Mouse (Mus musculus) frontal cortex, postnatal 25 days (tissue): ENCODE data around the gene Dapp1.
"Not testable (repeated sequence)": the region's sequence is repeated elsewhere in the genome, so short reads cannot be mapped to it uniquely, and the experiment has no call there.

Experiments used
- DNase-seq, 2 experiments: peaks; one replicate each; pipeline ENCODE4 v3.0.0; 2022; ENCODE audit warnings: low spot score in 2 of 2

The Dapp1 gene

DNA sequence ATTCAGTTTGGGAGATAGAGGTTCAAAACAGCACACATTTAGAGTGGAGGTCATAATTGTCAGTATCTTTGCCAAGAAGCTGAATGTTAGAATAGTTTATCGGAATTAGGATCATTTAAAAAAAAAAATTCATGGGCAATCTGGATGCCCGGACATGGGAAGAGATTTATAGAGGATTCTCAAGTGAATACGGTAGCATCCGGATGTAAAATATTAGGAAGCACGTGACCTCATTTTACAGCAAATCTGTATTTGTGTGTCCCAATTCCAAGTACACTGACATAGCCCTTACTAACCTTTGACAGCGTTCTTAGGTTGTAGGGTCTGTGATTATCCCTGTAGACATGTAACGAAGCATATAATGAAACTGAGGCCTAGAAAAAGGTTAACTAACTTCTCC is 61.9 kb downstream of the Dapp1 start:
- no peak for DNase-seq

DNA sequence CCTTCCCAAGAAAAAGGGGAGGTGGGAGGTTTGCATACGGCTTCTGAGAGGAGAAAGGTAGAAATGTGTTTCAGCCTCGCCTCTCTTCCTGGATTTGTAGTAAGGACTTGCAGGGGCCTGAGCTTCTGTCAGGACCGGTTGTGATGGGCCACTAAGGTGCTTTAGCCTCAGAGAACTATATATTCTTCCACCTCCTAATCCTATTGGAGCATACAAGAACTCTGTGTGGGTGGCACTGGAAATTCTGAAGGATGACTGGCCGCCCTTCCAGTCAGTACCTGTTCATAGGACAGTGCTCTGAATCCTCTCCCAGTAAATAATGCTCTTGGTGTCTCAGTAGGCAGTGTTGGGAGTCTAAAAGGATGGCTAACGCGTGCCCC is 62.4 kb downstream of the Dapp1 start:
- DNase-seq, result no peak

DNA sequence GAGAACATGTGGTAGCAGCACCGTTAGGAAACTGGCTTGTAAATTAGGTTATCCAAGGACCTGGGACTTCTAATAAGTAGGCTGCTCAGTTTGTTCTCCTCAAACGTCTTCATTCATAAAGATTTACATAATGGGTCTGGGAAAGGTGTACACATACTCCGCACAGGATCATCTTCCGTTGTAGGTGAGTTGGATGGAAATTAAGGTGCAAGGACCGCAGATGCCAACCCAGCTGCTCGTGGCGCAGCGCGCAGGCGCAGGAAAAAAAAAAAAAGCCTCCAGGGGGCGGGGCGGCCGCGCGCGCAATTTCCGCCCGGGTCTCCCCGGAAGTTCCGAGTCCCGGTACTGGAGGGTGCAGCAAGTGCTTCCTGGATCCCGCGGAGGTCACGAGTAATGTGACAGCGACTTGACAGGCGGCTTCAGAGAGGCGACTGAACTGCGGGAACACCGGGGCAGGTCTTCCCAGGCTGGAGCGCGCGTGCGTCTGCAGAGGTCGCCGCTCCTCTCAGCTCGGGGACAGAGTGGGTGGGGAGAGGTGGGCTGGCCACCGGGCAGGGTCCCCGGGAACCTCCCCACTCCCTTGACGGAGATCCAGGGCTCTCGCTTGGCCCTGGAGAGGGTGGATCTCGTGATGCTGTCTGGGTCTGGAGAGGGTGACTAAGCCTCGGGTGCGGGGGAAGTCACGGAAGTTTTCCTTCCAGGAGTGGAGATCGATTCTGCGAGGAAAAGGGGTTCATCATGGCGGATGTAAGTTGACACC is 63.0 kb downstream of the Dapp1 start, which contains the start of gene Lamtor3:
Lamtor3 (plus strand) TSS at position 335 of the 760 bp plus-strand sequence.
- peak; percentile 66 to 79 for DNase-seq

DNA sequence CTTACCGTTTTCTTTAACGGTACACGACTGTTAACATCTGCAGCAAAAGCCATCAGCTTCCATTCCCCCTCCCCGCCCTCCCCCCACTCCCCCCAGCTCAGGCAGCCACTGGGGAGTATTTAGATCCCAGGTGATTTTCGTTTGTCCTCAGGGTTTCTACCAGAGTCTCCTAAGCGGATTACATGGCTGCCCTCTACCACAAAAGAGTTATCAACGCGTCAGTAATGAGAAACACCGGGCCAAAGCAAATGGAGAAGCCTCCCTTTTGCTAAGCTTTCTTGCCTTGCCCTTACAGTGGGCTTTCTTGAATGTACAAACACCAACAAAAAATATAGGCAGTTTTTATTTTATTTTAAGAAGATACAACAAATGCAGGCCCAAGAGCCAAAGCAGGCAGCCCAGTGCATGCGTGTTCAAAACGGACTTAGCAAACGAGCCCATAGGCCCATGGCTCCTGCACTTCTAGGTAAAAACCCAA is 63.6 kb downstream of the Dapp1 start:
- DNase-seq, result no peak

DNA sequence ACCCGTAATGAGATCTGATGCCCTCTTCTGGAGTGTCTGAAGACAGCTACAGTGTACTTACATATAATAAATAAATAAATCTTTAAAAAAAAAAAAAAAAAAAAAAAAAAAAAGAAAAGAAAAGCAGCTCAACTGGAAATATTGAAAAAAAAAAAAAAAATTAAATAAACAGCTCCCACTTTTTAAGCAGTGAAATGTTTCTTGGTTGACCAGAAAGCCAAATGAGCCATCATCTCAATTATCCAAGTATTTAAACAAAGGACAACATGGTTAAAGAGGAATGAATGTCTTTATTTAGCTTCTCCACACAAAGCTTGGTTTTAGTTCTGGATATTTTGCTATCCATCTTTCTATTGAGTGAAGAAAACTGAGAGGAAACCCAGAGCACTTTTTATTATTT is 66.8 kb downstream of the Dapp1 start:
- not testable (repeated sequence) for DNase-seq

DNA sequence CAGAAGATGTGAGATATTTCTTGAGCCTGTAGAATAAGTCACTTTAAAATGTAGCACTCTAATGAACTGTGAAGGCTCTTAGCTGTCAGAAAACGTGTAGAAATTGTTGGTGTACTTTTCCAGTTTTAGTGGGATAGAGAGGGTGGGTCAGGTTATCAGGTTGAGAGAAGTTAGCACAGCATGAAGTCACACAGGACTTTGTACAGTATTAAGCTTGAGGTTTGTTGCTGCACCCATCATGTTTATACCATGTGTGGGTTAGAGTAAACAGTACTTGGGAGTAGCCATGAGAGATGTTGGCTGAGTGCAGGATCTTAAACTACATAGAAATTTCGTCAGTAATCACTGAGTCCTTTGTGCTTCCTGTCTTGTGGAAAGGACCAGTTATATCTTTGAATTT is 68.3 kb downstream of the Dapp1 start:
- no peak for DNase-seq

DNA sequence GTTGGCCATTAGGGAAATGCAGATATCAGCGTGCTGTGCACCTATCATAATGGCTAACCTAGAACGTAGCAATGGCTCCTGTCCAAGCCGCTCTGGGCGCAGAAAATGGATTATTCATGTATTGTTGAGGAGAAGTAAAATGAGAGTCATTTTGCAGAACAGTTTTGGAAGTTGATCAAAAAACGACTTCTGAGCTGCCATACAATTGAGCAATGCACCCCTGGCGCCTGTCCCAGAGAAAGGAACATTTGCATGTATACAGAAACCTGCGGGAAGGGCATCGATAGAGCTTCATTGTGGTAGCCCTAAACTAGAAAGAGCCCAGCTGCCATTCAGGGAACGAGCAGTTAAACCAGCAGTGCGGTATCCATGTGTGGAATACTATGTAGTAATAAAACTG is 81.2 kb downstream of the Dapp1 start:
- no peak for DNase-seq

DNA sequence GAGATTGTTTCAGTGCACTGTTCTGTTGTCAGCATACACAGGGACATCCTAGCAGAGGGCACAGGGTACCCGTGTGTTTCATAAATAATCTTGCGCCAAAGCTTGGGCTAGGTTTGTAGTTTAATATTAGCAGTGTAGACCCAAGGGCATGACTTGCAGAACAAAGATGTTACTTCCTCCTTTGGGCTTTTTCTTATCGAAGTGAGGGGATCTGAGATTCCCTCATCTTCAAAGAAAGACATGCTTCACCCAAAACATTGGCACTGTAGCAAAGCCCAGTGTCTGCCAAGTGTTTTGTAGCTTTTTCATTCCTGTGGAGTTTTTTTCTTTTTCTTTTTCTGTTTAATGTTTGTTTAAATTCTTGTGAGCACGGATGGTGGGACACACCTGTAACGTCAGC is 83.7 kb downstream of the Dapp1 start:
- no peak for DNase-seq

DNA sequence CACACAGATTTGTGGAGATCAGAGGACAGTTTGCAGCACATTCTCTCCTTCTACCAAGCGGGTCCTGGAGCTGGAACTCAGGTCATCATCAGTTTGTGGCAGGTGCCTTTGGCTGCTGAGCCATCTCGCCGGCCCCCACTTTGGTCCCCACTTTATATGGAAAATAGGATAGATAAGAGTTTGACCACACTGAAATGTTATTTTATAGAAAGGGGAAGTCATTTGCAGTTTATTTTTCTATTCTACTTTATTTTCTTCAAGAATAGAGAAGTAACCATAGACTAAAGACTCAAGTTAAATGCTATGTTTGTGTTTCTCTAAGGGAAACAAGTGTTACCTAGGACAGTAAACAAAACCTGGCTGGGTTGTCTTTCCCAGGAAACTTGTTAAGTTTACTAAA is 84.5 kb downstream of the Dapp1 start:
- DNase-seq, result no peak

DNA sequence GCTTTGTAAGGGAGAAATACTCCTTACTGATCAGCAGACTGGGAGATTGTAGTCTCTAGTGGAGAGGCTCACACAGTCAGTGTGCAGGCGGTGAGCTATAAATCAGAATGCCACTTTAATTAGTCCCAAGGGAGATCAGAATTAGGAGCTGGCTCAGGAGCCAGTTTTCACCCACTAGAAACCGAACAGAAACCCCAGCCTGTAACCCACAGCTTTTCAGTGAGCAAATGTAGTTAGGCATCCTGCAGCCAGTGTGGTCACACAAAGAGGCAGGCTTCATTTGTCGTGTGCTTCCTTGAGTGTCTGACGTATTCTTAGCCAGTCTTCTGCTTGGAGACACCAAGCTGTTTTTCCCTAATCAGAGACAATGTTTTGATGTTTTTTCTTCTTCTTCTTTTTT is 85.0 kb downstream of the Dapp1 start:
- no peak for DNase-seq

DNA sequence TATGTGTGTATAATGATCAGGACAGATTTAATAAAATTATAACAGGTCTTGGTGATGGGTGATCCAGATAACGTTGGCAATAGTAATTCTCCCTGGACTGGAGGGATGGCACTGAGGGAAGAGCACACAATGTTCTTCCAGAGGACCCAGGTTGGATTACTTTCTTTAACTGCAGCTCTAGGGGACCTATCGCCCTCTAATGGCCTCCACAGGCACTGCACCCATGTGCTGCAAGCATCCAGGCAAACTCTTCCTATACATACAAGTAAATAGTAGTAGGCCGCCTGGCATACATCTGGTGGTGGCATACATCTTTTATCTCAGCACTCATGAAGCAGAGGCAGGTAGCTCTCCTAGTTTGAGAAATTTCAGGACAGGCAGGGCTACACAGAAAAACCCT is 86.1 kb downstream of the Dapp1 start:
- DNase-seq, result no peak

DNA sequence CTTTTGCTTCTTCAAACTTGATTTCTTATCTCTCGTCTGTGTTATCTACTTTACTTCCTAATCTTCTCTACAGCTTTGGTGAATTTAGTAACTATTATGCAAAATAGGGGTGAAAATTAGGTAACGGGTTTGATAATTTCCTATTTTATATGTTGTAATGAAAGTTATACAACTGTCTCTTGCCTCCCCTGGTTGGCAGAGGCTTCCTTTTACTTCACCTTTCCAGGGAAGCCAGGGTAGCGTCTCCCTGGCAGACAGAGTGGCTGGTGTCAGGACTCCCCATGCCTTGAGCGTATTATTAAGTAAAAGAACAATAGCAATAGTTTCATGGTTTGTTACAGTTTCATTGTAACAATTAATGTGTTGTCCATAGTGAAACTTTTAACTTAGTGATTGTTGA is 87.6 kb downstream of the Dapp1 start:
- no peak for DNase-seq

DNA sequence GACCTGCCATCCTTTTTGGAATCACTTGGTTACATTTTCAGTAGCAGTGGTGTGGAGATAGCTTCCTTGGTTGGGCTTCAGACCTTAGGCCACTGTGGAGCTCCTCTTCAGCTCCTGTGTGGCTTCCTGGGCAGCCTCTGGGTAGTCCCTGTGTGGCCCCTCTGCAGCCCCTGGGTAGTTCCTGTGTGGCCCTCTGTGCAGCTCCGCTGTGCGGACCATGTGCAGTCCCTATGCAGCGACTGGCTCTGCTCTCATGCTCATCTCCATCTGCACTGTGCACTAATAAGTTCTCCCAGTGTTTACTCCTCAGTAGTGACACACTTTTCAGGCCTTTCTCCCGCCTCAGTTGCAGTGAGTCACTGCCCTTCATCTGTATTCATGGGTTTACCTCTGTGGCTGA is 89.2 kb downstream of the Dapp1 start:
- no peak for DNase-seq

DNA sequence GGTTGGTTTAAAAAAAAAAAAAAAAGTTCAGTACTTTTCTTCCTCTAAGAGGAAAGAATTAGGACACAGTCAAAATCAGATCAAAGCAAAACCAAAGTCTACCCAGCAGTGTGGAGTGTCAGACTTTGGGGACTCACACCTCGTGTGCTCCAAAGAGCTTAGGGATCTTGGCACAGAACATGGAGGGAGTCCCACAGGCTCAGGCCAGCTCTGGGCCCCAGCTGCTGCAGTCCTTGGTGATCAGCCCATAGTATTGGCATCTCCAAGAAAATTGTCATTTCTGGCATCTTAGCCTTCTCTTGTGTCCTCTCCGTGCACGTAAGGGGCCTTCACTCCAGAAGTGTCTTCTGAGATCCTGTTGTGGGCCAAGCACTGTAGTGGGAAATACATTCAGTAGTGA is 90.3 kb downstream of the Dapp1 start:
- no peak for DNase-seq

DNA sequence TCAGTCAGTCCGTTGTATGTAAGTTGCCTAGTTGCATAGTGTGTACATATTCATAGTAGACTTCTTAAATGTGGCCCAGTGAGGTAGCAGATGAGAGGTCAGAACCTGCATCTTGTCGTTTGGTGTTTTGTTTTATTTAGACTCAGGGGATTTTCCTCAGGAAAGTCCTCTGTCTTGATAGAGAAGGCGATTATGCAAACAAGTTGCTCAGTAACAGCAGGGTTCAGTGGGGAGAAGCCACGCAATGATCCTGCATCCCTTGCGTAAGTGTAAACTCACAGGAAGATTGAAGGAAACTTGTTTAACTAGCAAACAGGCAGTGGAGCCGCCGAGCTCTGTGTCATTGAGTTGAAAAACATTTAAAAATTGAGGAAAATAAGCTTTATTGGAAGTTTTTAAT is 93.4 kb downstream of the Dapp1 start:
- DNase-seq, result no peak

DNA sequence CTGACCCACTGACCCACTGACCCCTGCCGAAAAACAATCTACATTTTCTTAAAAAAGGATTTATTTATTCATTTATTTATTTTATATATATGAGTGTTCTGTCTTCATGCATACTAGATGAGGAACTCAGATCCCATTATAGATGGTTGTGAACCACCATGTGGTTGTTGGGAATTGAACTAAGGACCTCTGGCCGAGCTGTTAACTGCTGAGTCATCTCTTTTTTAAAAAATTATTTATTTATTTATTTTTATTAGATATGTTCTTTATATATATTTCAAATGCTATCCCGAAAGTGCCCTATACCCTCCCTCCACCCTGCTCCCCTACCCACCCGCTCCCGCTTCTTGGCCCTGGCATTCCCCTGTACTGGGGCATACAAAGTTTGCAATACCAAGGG is 100.3 kb downstream of the Dapp1 start:
- no peak for DNase-seq
